Mouse (Mus musculus) brain, embryonic 14.5 days (tissue): ENCODE measurements around the gene Clcn3. TPM values are rescaled to one million over a fixed set of nuclear protein-coding genes. Genes with fewer than 3 reads are reported as not detected.
A peak's percentile ranks its signal among the peaks of the same experiment; 100 is the strongest.

Experiments
- DNase-seq: peaks from one replicate; pipeline ENCODE4 v3.0.0-alpha.2; 2011; ENCODE audit warnings: low read depth
- CTCF ChIP-seq: fragments of 200-500 bp; IDR thresholded peaks from 2 replicates; pipeline ENCODE4 v1.5.1; 2012; ENCODE audit warnings: inconsistent platforms, mild to moderate bottlenecking, moderate library complexity, borderline replicate concordance; ENCODE audit not compliant: insufficient read depth, insufficient read length; ENCODE audit errors: extremely low read depth
- POLR2A ChIP-seq: fragments of 200-500 bp; IDR thresholded peaks from 2 replicates; pipeline ENCODE4 v1.6.1; 2012; ENCODE audit warnings: mild to moderate bottlenecking, inconsistent platforms, borderline replicate concordance; ENCODE audit not compliant: poor library complexity, insufficient read depth, insufficient read length, severe bottlenecking; ENCODE audit errors: extremely low read depth
- polyA plus RNA-seq: library from polyadenylated mRNA; depleted of rRNA; stranded (reverse); fragments of >200 nt; gene quantifications from 2 replicates; pipeline ENCODE4 v1.2.3, GENCODE M21; 2012; rRNA removed

Gene Clcn3
- polyA plus RNA-seq, 1 experiment: 47.3 TPM

GRCm38 (mm10) chr8:60865504-60866114 lies 117.5 kb downstream of the Clcn3 start:
- DNase-seq: peak; percentile 90
- TF ChIP-seq POLR2A: no peak
- peak; percentile 80; the same call in 1 of the 2 replicates for TF ChIP-seq CTCF

- peak; percentile 28 for DNase-seq
- TF ChIP-seq POLR2A (no peak), CTCF (no peak)
Measured at GRCm38 (mm10) chr8:60864875-60865274, 118.2 kb downstream of the Clcn3 start.

GRCm38 (mm10) chr8:60861783-60862182 lies 121.3 kb downstream of the Clcn3 start:
- no peak for DNase-seq
- TF ChIP-seq CTCF: no peak
- no peak for TF ChIP-seq POLR2A

GRCm38 (mm10) chr8:60860749-60861148 lies 122.4 kb downstream of the Clcn3 start:
- DNase-seq: no peak
- no peak for TF ChIP-seq CTCF
- no peak for TF ChIP-seq POLR2A

Other genes starting within 250 kb of the Clcn3 start
- gene Hpf1, start 92.9 kb downstream of the Clcn3 start, polyA plus RNA-seq: 54.7 and 60.6 TPM in 2 replicates
- gene Nek1, start 9.9 kb upstream of the Clcn3 start, polyA plus RNA-seq: 10.9 and 14.8 TPM in 2 replicates
- gene Sh3rf1, start 240.6 kb upstream of the Clcn3 start, polyA plus RNA-seq: 25.3 and 33.3 TPM in 2 replicates